Mouse (Mus musculus) E14TG2a.4 (cell line): ENCODE data around the gene Mreg.

Source experiments
- H3K27me3 ChIP-seq: 2 replicates; pipeline ENCODE4 v1.6.1; 2014; ENCODE audit warnings: low read length, control low read depth; ENCODE audit not compliant: insufficient read depth
- H3K36me3 ChIP-seq: 2 replicates; pipeline ENCODE4 v1.6.1; 2014; ENCODE audit warnings: low read length, control low read depth; ENCODE audit not compliant: insufficient read depth
- H3K4me1 ChIP-seq: replicated peaks from 2 replicates; pipeline ENCODE4 v1.6.1; 2014; ENCODE audit warnings: low read depth, low read length, control low read depth
- H3K4me3 ChIP-seq: replicated peaks from 2 replicates; pipeline ENCODE4 v1.5.1; 2014; ENCODE audit warnings: mild to moderate bottlenecking, low read length
- H3K9me3 ChIP-seq: 2 replicates; pipeline ENCODE4 v1.6.1; 2014; ENCODE audit warnings: low read length, control low read depth
- CTCF ChIP-seq: conservative IDR thresholded peaks from 2 replicates; pipeline ENCODE4 v1.5.1; 2014; ENCODE audit warnings: low read length
- NANOG ChIP-seq: IDR thresholded peaks from 2 replicates; pipeline ENCODE4 v1.6.1; 2014; ENCODE audit warnings: borderline replicate concordance, low read length, mixed read lengths
- POU5F1 ChIP-seq: IDR thresholded peaks from 2 replicates; pipeline ENCODE4 v1.6.1; 2014; ENCODE audit warnings: low read length, borderline replicate concordance

Gene Mreg

GRCm38 (mm10) chr1:72136101-72136500 is 76.0 kb downstream of the Mreg start:
- Histone ChIP-seq H3K4me3 (no peak overlapping the region), H3K4me1 (no peaks in the 10 kb centered on the region), H3K9me3 (peaks cover 48% of the 10 kb centered on the region), H3K27me3 (no peaks in the 10 kb centered on the region), H3K36me3 (no peaks in the 10 kb centered on the region)
- TF ChIP-seq POU5F1 = no peak
- no peak for TF ChIP-seq NANOG
- TF ChIP-seq CTCF = no peak

DNA sequence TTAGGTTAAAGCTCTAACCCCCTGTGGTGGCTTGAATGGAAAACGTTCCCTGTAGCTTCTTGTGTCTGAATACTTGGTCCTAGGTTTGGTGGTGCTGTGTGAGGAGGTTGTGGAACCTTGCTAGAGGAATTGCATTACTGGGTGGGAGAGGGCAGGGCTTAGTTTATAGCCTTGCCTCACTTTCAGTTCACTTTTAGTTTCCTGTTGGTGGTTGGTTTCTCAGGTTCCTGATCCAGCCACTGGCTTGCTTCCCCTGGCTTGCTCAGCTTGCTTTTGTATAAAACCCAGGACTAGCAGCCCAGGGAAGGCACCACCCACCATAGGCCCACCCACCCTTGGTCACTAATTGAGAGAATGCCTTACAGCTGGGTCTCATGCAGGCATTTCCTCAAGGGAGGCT is 77.6 kb downstream of the Mreg start:
- Histone ChIP-seq H3K4me3 (no peak overlapping the region), H3K36me3 (no peaks in the 10 kb centered on the region), H3K4me1 (no peaks in the 10 kb centered on the region), H3K9me3 (peaks cover 52% of the 10 kb centered on the region), H3K27me3 (no peaks in the 10 kb centered on the region)
- TF ChIP-seq CTCF (no peak), NANOG (no peak), POU5F1 (no peak)

DNA sequence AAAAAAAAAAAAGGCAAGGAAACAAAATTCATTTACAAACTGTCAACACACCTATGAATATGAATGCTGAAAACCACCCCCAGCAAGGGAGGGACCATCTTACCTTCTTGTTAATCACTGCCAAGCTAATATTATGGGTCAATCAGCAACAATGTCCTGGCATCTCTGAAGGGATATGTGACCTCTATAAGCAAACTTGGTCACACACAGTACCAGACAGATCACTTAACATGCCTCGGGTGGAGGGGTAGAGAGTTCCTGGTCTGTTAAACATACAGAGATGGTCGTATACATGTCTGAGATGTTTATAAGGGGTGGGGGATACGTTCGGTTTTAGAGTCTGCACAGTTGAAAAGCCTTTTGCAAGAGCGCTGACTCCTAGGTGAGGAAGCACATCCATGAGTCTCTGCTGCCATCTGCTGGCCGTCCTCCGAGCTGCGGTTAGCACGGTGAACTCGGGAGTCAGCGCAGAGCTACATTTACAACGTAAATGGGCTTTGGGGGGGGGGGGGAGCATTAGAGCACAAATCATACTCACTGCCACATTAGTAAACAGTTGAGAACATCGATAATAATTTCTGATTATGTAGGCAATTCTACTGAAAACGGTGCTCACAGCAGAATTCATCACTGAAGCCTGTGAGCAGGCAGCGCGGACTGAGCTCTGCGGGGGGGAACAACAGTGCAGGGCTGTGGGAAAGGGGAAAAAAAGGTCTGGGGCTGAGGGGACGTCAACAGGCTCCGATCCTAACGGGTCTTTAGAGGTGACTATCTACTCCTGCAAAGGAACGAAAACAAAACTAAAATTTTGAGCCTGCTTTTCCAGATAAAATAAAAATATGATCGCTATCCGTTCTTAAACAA is 88.4 kb downstream of the Mreg start:
- Histone ChIP-seq H3K4me3 (no peak overlapping the region), H3K9me3 (peaks cover 40% of the 10 kb centered on the region), H3K36me3 (no peaks in the 10 kb centered on the region), H3K4me1 (0 out of 2 replicates have a peak, but pooled peaks cover 3% of the 10 kb centered on the region), H3K27me3 (no peaks in the 10 kb centered on the region)
- TF ChIP-seq NANOG (no peak), CTCF (peak; percentile 47), POU5F1 (no peak)

DNA sequence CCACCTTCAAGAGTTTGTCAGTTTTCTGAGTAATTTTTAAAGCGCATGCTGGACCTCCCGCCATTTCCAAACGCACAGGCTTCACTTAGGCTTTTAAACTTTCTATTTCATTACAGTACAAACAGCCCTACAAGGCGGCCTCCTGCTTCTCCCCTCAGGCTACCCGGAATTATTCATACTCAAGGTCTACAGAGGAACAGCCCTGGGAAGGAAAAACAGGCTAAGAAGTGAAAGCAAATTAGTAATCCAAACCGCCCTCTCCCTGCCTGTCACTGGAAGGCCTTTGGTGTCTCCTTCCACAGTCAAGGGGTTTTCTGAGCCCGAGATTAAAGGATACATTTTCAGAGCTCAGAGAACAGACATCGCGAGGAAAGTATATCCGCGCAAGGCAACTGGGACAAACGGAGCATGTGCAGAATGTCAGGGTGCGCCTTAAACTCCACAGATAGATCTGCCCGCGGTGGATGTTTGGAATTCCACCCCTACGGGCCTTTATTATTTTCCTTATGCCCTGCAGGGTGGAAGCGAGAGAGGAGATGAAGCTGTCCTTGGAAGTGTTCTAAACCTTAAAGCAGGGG is 90.4 kb downstream of the Mreg start:
- 0 out of 2 replicates have a peak overlapping the region, but pooled peaks have one; percentile 35 for H3K4me3 ChIP-seq
- no peak for TF ChIP-seq NANOG
- TF ChIP-seq CTCF = no peak
- TF ChIP-seq POU5F1 = no peak
- peaks cover 37% of the 10 kb centered on the region for H3K9me3 ChIP-seq
- H3K27me3 ChIP-seq = no peaks in the 10 kb centered on the region
- H3K36me3 ChIP-seq = no peaks in the 10 kb centered on the region
- H3K4me1 ChIP-seq = 0 out of 2 replicates have a peak, but pooled peaks cover 3% of the 10 kb centered on the region

DNA sequence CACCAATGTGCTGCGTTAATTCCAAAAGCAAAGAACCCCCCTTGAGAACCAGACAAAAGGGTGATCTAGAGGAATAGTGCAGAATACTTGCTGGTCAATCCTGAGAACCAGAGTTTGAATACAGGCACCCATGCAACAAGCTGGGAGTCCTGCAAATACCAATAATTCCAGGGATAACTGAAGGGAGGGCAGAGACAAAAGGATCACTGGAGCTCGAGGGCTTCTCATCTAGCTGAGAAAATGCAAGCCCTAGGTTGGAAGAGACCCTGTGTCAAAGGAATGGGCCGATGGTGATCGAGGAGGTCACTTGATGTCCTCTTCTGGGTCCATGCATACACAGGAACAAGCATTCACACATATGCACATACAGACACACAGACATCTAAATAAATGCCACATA is 92.1 kb downstream of the Mreg start:
- Histone ChIP-seq H3K9me3 (peaks cover 29% of the 10 kb centered on the region), H3K4me1 (0 out of 2 replicates have a peak, but pooled peaks cover 3% of the 10 kb centered on the region), H3K36me3 (no peaks in the 10 kb centered on the region), H3K27me3 (no peaks in the 10 kb centered on the region), H3K4me3 (no peak overlapping the region)
- TF ChIP-seq CTCF = no peak
- no peak for TF ChIP-seq NANOG
- no peak for TF ChIP-seq POU5F1

GRCm38 (mm10) chr1:72114206-72114605 is 97.9 kb downstream of the Mreg start:
- Histone ChIP-seq H3K4me3 (no peak overlapping the region), H3K27me3 (no peaks in the 10 kb centered on the region), H3K36me3 (no peaks in the 10 kb centered on the region), H3K4me1 (no peaks in the 10 kb centered on the region), H3K9me3 (no peaks in the 10 kb centered on the region)
- TF ChIP-seq NANOG (no peak), CTCF (no peak), POU5F1 (no peak)
